Mouse (Mus musculus): ENCODE measurements at regions not wholly inside any gene's neighbourhood (a gene's known extent, or its start where the extent isn't known, plus 50 kb on each side); places are given as distances from the start of the nearest gene placed in this dataset.
"Not testable (repeated sequence)": the region's sequence is repeated elsewhere in the genome, so short reads cannot be mapped to it uniquely, and the experiment has no call there.

GRCm38 (mm10) chr6:12876947-12877346, 127.7 kb upstream of the Thsd7a start:
- ATAC-seq (replicated peaks; ENCODE audit: low FRiP score, low TSS enrichment, low read depth); H3K4me3 ChIP-seq (ENCODE audit: low read depth, low read length); H3K36me3 ChIP-seq (ENCODE audit: control insufficient read depth, insufficient read depth, low read length); DNase-seq (ENCODE audit: low spot score); H3K4me2 ChIP-seq (ENCODE audit: low read length); H3K4me1 ChIP-seq (replicated peaks; ENCODE audit: control insufficient read depth, insufficient read depth, low read length); H3K9ac ChIP-seq (ENCODE audit: low read length); H3K27ac ChIP-seq (ENCODE audit: low read depth); H3K9me3 ChIP-seq (ENCODE audit: control insufficient read depth, low read length); H3K27me3 ChIP-seq (replicated peaks; ENCODE audit: control insufficient read depth, insufficient read depth, low read length): not testable (repeated sequence)
- 76% methylated on average over 1 of the region's 1 CpGs for WGBS

DNA sequence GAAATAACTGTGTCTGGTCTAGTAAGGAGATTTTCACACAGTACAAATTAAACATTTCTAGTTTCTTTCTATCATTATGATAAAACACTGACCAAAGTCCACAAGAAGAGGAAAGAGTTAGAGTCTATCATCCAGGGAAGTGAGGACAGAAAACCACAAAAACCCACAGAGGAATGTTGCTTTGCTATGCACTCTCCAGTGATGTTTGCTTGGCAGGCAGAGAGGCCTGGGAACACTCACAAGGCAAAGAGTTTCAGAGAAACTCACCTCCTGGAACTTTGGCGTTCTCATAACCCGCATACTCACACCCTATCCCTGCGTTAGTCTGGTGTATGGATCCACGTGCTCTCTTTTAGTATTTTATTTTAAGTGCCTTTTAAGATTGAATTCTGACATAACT, 127.2 kb upstream of the Thsd7a start:
- H3K4me3 ChIP-seq (ENCODE audit: low read depth, low read length): no peak overlapping the region
- WGBS: 49% methylated on average over 4 of the region's 4 CpGs
- no peak overlapping the region for H3K9ac ChIP-seq (ENCODE audit: low read length)
- H3K27me3 ChIP-seq (replicated peaks; ENCODE audit: control insufficient read depth, insufficient read depth, low read length): no peaks in the 10 kb centered on the region
- H3K36me3 ChIP-seq (ENCODE audit: control insufficient read depth, insufficient read depth, low read length): no peaks in the 10 kb centered on the region
- DNase-seq (ENCODE audit: low spot score) (no peak), ATAC-seq (replicated peaks; ENCODE audit: low FRiP score, low TSS enrichment, low read depth) (no peak)
- H3K4me1 ChIP-seq (replicated peaks; ENCODE audit: control insufficient read depth, insufficient read depth, low read length): no peaks in the 10 kb centered on the region
- H3K4me2 ChIP-seq (ENCODE audit: low read length): no peak overlapping the region
- no peak overlapping the region for H3K27ac ChIP-seq (ENCODE audit: low read depth)
- H3K9me3 ChIP-seq (ENCODE audit: control insufficient read depth, low read length): no peaks in the 10 kb centered on the region

DNA sequence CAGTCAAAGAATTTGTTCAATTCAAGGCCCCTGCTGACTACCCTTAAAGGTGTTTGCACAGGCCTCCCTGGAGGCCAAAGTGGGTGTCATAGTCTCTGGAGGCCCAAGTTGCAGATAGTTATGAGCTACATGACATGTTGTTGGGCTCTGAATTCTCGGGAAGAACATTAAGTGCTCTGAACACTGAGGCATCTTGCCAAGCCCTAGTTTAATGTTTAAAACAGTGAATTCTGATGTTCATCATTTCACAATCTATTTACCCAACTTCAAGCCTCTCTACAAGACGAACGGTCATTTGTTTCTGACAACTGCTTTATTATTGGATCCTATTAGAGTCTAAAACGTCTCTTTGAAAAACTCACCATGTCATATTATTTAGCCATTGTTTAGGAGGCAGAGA, 119.0 kb upstream of the Thsd7a start:
- Histone ChIP-seq H3K36me3 (ENCODE audit: control insufficient read depth, insufficient read depth, low read length) (no peaks in the 10 kb centered on the region), H3K4me3 (ENCODE audit: low read depth, low read length) (no peak overlapping the region), H3K4me2 (ENCODE audit: low read length) (no peak overlapping the region), H3K27ac (ENCODE audit: low read depth) (no peak overlapping the region), H3K9me3 (ENCODE audit: control insufficient read depth, low read length) (no peaks in the 10 kb centered on the region), H3K27me3 (replicated peaks; ENCODE audit: control insufficient read depth, insufficient read depth, low read length) (no peaks in the 10 kb centered on the region), H3K4me1 (replicated peaks; ENCODE audit: control insufficient read depth, insufficient read depth, low read length) (no peaks in the 10 kb centered on the region), H3K9ac (ENCODE audit: low read length) (no peak overlapping the region)
- DNase-seq (ENCODE audit: low spot score): no peak
- ATAC-seq (replicated peaks; ENCODE audit: low FRiP score, low TSS enrichment, low read depth): no peak
- WGBS: 74% methylated on average over 4 of the region's 4 CpGs

DNA sequence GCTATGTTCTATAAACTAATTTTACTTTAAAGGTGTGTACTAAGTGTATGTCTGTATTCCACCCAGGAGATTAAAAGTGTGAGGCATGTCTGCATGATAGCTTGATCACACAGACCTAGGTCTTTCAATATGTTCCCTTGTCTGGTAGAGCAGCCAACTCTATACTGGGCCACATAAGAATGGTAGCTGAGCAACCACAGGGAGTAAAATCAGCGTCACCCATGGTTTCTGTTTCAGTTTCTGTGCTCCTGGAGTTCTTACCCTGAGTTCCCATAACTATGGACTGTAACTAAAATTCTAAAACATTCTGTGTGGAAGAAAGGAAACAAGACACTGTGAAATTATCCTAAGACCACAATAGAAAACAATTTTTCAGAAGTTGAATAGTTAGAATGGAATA, 102.8 kb upstream of the Thsd7a start:
- no peak for DNase-seq (ENCODE audit: low spot score)
- H3K4me3 ChIP-seq (ENCODE audit: low read depth, low read length): no peak overlapping the region
- H3K9me3 ChIP-seq (ENCODE audit: control insufficient read depth, low read length): no peaks in the 10 kb centered on the region
- no peak for ATAC-seq (replicated peaks; ENCODE audit: low FRiP score, low TSS enrichment, low read depth)
- H3K4me2 ChIP-seq (ENCODE audit: low read length): no peak overlapping the region
- H3K27ac ChIP-seq (ENCODE audit: low read depth): no peak overlapping the region
- no peaks in the 10 kb centered on the region for H3K4me1 ChIP-seq (replicated peaks; ENCODE audit: control insufficient read depth, insufficient read depth, low read length)
- WGBS: 94% methylated on average over 1 of the region's 1 CpGs
- no peak overlapping the region for H3K9ac ChIP-seq (ENCODE audit: low read length)
- H3K27me3 ChIP-seq (replicated peaks; ENCODE audit: control insufficient read depth, insufficient read depth, low read length): no peaks in the 10 kb centered on the region
- H3K36me3 ChIP-seq (ENCODE audit: control insufficient read depth, insufficient read depth, low read length): no peaks in the 10 kb centered on the region

DNA sequence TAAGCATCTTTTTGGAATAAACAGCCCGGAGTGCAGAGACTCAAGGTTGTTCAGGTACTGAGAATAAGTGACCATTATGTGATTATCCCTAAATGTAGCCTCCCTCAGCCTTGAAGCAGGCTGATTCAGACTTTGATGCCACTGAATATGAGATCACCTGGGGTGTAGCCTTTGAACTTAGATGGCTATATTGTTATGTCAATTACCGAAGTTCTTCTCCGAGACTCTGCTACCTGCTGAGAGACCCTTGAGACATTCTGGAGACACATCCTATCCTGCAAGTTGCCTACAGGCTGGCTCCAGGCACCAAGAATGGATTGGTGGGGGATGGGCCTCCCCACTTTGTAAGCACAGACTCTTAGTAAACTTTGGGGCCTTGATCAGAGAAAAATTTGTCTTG, 85.9 kb upstream of the Thsd7a start:
- not testable (repeated sequence) for H3K27ac ChIP-seq (ENCODE audit: low read depth); H3K4me2 ChIP-seq (ENCODE audit: low read length); H3K9me3 ChIP-seq (ENCODE audit: control insufficient read depth, low read length); DNase-seq (ENCODE audit: low spot score); H3K9ac ChIP-seq (ENCODE audit: low read length); ATAC-seq (replicated peaks; ENCODE audit: low FRiP score, low TSS enrichment, low read depth); H3K27me3 ChIP-seq (replicated peaks; ENCODE audit: control insufficient read depth, insufficient read depth, low read length); H3K4me3 ChIP-seq (ENCODE audit: low read depth, low read length); H3K4me1 ChIP-seq (replicated peaks; ENCODE audit: control insufficient read depth, insufficient read depth, low read length); H3K36me3 ChIP-seq (ENCODE audit: control insufficient read depth, insufficient read depth, low read length)
- 80% methylated on average over 3 of the region's 3 CpGs for WGBS

GRCm38 (mm10) chr6:12833358-12833757, 84.1 kb upstream of the Thsd7a start:
- H3K9me3 ChIP-seq (ENCODE audit: control insufficient read depth, low read length): 0 out of 2 replicates have a peak, but pooled peaks cover 3% of the 10 kb centered on the region
- H3K9ac ChIP-seq (ENCODE audit: low read length): no peak overlapping the region
- no peak overlapping the region for H3K4me2 ChIP-seq (ENCODE audit: low read length)
- H3K36me3 ChIP-seq (ENCODE audit: control insufficient read depth, insufficient read depth, low read length): no peaks in the 10 kb centered on the region
- WGBS: 64% methylated on average over 5 of the region's 5 CpGs
- H3K27me3 ChIP-seq (replicated peaks; ENCODE audit: control insufficient read depth, insufficient read depth, low read length): no peaks in the 10 kb centered on the region
- no peak overlapping the region for H3K27ac ChIP-seq (ENCODE audit: low read depth)
- H3K4me1 ChIP-seq (replicated peaks; ENCODE audit: control insufficient read depth, insufficient read depth, low read length): no peaks in the 10 kb centered on the region
- no peak overlapping the region for H3K4me3 ChIP-seq (ENCODE audit: low read depth, low read length)
- DNase-seq (ENCODE audit: low spot score) (no peak), ATAC-seq (replicated peaks; ENCODE audit: low FRiP score, low TSS enrichment, low read depth) (no peak)

GRCm38 (mm10) chr6:12831916-12832315, 82.7 kb upstream of the Thsd7a start:
- Histone ChIP-seq H3K4me3 (ENCODE audit: low read depth, low read length) (no peak overlapping the region), H3K9me3 (ENCODE audit: control insufficient read depth, low read length) (0 out of 2 replicates have a peak, but pooled peaks cover 3% of the 10 kb centered on the region), H3K4me1 (replicated peaks; ENCODE audit: control insufficient read depth, insufficient read depth, low read length) (no peaks in the 10 kb centered on the region), H3K36me3 (ENCODE audit: control insufficient read depth, insufficient read depth, low read length) (no peaks in the 10 kb centered on the region), H3K4me2 (ENCODE audit: low read length) (no peak overlapping the region), H3K9ac (ENCODE audit: low read length) (no peak overlapping the region), H3K27me3 (replicated peaks; ENCODE audit: control insufficient read depth, insufficient read depth, low read length) (no peaks in the 10 kb centered on the region), H3K27ac (ENCODE audit: low read depth) (no peak overlapping the region)
- DNase-seq (ENCODE audit: low spot score) (no peak), ATAC-seq (replicated peaks; ENCODE audit: low FRiP score, low TSS enrichment, low read depth) (no peak)

DNA sequence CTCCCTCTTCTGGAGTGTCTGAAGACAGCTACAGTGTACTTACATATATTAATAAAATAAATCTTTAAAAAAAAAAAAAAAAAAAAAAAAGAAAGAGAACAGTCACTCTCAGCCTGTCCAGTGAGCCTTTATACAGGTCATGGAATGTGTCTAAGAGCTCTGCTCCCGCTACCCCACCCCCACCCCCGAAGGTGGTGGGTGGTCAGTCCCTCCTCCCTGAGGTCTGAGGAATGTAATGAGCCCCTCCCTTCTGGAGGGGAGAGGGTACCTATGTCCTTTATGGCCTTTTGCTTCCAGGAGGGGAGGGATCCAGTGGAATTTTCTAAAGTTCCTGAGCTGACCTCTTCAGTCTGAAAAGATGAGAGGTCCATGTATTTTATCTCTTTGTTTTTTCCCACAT, 82.3 kb upstream of the Thsd7a start:
- no peak overlapping the region for H3K9ac ChIP-seq (ENCODE audit: low read length)
- 51% methylated on average over 2 of the region's 2 CpGs for WGBS

DNA sequence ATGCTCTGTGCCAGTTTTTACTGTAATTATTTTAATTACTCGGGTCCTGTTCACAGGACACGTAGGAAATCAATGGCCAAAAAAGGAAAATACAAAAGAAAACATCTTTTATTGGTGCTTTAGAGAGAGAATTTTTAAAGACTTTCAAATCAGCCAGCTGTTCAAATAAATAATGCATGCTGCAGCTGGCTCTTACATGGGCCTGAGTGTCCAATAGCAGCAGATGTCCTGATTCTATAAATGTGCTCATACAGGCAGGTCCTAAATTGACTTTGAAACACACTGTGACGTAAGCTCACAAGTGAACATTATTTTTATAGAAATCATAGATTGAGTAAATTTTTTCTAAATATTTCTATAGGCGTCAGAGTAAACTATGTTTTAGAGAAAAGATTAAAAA, 78.5 kb upstream of the Thsd7a start:
- Histone ChIP-seq H3K9ac (ENCODE audit: low read length) (no peak overlapping the region), H3K9me3 (ENCODE audit: control insufficient read depth, low read length) (0 out of 2 replicates have a peak, but pooled peaks cover 3% of the 10 kb centered on the region), H3K4me3 (ENCODE audit: low read depth, low read length) (no peak overlapping the region), H3K27ac (ENCODE audit: low read depth) (no peak overlapping the region), H3K4me1 (replicated peaks; ENCODE audit: control insufficient read depth, insufficient read depth, low read length) (no peaks in the 10 kb centered on the region), H3K36me3 (ENCODE audit: control insufficient read depth, insufficient read depth, low read length) (no peaks in the 10 kb centered on the region), H3K4me2 (ENCODE audit: low read length) (no peak overlapping the region), H3K27me3 (replicated peaks; ENCODE audit: control insufficient read depth, insufficient read depth, low read length) (no peaks in the 10 kb centered on the region)
- 60% methylated on average over 4 of the region's 4 CpGs for WGBS
- DNase-seq (ENCODE audit: low spot score) (no peak), ATAC-seq (replicated peaks; ENCODE audit: low FRiP score, low TSS enrichment, low read depth) (no peak)

More for the DNA sequence above, 82.3 kb upstream of the Thsd7a start:
- no peak overlapping the region for H3K4me3 ChIP-seq (ENCODE audit: low read depth, low read length)
- no peak for ATAC-seq (replicated peaks; ENCODE audit: low FRiP score, low TSS enrichment, low read depth)
- H3K27ac ChIP-seq (ENCODE audit: low read depth): no peak overlapping the region
- 0 out of 2 replicates have a peak, but pooled peaks cover 3% of the 10 kb centered on the region for H3K9me3 ChIP-seq (ENCODE audit: control insufficient read depth, low read length)
- H3K27me3 ChIP-seq (replicated peaks; ENCODE audit: control insufficient read depth, insufficient read depth, low read length): no peaks in the 10 kb centered on the region
- no peak for DNase-seq (ENCODE audit: low spot score)
- H3K36me3 ChIP-seq (ENCODE audit: control insufficient read depth, insufficient read depth, low read length): no peaks in the 10 kb centered on the region
- H3K4me2 ChIP-seq (ENCODE audit: low read length): no peak overlapping the region
- no peaks in the 10 kb centered on the region for H3K4me1 ChIP-seq (replicated peaks; ENCODE audit: control insufficient read depth, insufficient read depth, low read length)

Measured in intestine, embryonic 14.5 days (tissue).